Mouse (Mus musculus) layer of hippocampus, adult 2 months (tissue): Measurements from ENCODE around the gene Ppp1r3g. TPM values are rescaled to one million over a fixed set of nuclear protein-coding genes. Genes with fewer than 3 reads are reported as not detected.
"Not testable (repeated sequence)": the region's sequence is repeated elsewhere in the genome, so short reads cannot be mapped to it uniquely, and the experiment has no call there.

Experiments
- DNase-seq, 2 experiments: peaks; one replicate each; pipeline ENCODE4 v3.0.0; 2022; ENCODE audit warnings: low spot score in 2 of 2
- H3K27ac ChIP-seq: fragments of 200-600 bp; 2 replicates; pipeline ENCODE4 v1.8.1; 2022
- H3K4me3 ChIP-seq: fragments of 200-600 bp; 2 replicates; pipeline ENCODE4 v1.8.1; 2022; ENCODE audit warnings: mild to moderate bottlenecking
- CTCF ChIP-seq: fragments of 200-600 bp; conservative IDR thresholded peaks from 2 replicates; pipeline ENCODE4 v1.8.1; 2022; ENCODE audit warnings: antibody characterized with exemption, mild to moderate bottlenecking, moderate library complexity
- total RNA-seq, 2 experiments: library from RNA; stranded (reverse); gene quantifications; 2 replicates each; pipeline ENCODE4 v1.2.3; 2021

Ppp1r3g gene
- total RNA-seq, 2 experiments from 2014 or later: 10.7 to 12.5 TPM

DNA sequence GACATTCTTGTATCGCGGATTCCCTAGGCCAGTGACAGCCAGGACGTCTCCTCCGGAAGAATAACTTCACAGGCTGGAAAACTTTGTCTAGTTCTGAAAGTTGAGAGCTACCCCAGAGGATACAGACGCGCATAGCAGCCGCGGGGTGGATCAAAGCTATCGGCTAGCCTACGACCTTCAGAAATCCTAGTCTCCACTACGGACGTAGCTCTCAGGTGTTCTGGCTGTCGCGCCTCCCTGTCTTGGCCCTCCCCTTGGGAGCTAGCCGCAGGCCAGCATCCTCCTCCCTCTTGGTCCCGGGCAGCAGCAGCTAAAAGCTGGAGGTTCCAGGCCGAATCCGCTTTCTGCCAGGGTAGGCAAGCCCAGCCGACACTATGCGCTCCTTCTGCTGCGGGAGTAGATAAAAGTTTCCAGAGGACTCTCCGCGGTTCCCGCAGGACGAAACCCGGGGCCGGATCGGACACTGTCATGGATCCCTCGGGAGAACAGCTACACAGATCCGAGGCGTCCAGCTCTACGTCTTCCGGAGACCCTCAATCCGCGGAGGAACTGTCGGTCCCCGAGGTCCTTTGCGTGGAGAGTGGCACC lies 9.6 kb downstream of the Ppp1r3g start:
- peak; percentile 43 for TF ChIP-seq CTCF
- Histone ChIP-seq H3K27ac (peak overlapping the region; percentile 87), H3K4me3 (peak overlapping the region; percentile 56)
- no peak for DNase-seq

DNA sequence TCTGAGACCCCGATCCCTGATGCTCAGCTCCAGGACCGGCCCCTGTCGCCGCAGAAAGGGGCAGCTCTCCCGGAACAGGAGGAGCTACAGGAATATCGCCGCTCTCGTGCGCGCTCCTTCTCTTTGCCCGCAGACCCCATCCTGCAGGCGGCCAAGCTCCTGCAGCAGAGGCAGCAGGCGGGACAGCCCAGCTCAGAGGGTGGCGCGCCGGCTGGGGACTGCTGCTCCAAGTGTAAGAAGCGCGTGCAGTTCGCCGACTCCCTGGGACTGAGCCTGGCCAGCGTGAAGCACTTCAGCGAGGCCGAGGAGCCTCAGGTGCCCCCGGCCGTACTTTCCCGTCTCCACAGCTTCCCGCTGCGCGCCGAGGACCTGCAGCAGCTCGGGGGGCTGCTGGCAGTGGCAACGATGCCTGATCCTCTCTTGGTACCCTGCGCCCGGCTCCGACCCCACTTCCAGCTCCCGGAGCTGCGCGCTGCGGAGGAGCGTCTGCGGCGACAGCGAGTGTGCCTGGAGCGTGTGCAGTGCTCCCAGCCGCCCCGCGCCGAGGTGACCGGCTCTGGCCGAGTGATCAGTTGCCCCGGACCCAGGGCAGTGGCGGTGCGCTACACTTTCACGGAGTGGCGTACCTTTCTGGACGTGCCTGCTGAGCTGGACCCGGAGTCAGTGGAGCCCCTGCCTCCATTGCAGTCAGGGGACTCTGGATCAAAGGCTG lies 10.2 kb downstream of the Ppp1r3g start:
- H3K27ac ChIP-seq: peak overlapping the region; percentile 87
- H3K4me3 ChIP-seq: peak overlapping the region; percentile 56
- no peak for TF ChIP-seq CTCF
- DNase-seq: no peak

DNA sequence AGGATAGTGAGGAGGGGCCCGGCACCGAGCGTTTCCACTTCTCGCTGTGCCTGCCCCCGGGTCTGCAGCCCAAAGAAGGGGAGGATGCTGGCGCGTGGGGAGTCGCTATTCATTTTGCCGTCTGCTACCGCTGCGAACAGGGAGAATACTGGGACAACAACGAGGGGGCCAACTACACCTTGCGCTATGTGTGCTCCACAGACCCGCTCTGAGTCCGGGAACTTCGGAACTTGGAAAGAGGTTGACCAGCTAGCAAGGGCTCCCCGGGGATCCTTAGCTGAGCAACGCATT lies 10.7 kb downstream of the Ppp1r3g start:
- peak overlapping the region; percentile 87 for H3K27ac ChIP-seq
- no peak for TF ChIP-seq CTCF
- DNase-seq: no peak
- H3K4me3 ChIP-seq: peak overlapping the region; percentile 56

DNA sequence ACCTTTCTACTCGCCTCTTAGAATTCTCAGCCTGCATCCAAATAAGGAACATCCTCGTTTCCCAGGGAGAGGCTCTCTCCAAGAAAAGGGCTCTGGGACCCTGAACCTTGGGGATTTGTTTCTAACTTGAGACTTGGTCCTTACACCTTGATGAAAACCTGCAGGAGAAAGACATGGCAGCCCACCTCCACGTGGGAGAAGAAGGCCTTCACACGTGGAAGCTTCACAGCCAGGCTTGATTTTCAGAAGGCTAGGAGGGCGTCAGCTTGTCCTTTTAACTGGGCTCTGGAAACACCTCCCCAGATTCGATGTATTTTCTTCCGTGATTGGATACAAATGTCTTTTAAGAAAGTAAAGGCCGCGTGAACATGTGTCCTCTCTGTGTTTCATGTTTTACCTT lies 11.2 kb downstream of the Ppp1r3g start:
- peak overlapping the region; percentile 56 for H3K4me3 ChIP-seq
- TF ChIP-seq CTCF: no peak
- H3K27ac ChIP-seq: peak overlapping the region; percentile 87
- no peak for DNase-seq

- Histone ChIP-seq H3K27ac (no peak overlapping the region; the same call in 1 of the 2 replicates), H3K4me3 (no peak overlapping the region)
- no peak for TF ChIP-seq CTCF
- DNase-seq: no peak
These were observed 18.3 kb downstream of the Ppp1r3g start for GRCm38 (mm10) chr13:35976912-35977311.

DNA sequence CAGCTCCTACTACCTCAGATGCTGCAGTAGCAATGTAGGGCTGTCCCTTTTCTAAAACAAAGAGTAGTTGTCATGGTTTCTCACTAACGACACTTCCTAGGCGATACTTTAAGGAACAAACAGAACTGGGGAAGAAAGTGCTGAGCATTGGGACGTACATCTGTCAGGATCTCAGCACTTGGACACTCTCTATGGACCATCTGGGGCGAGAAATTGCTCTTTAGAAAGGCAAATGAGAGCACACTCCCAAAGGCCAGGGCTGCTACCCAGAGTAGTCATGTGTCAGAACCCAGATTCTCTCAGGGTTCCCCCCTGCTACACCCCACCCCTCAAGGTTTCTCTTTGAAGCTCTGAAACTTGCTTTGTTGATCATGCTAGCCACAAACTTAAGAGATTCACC lies 21.8 kb downstream of the Ppp1r3g start:
- H3K27ac ChIP-seq: peak overlapping the region; percentile 84
- H3K4me3 ChIP-seq: no peak overlapping the region
- no peak for TF ChIP-seq CTCF
- DNase-seq: peak in 1 of 2 experiments; percentile 34

DNA sequence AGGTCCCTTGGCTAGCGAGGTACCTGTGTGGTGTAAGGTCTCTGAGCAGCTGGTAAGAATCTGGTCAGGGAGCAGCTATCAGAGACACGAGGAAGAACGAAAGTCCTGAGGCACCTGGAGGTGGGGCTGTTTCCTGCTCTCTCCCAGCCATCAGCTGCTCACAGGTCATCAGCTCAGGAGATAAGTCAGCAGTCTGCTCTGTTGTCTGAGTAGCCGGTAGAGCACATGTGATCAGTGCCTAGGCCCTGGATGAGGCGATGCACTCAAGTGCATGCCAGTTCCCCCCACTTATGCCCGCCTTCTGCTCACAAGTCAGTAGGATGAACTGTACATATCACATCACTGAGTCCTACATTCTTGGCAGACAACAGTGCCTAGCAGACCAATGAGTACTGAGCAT lies 24.3 kb downstream of the Ppp1r3g start:
- Histone ChIP-seq H3K4me3 (no peak overlapping the region), H3K27ac (no peak overlapping the region)
- no peak for DNase-seq
- no peak for TF ChIP-seq CTCF

DNA sequence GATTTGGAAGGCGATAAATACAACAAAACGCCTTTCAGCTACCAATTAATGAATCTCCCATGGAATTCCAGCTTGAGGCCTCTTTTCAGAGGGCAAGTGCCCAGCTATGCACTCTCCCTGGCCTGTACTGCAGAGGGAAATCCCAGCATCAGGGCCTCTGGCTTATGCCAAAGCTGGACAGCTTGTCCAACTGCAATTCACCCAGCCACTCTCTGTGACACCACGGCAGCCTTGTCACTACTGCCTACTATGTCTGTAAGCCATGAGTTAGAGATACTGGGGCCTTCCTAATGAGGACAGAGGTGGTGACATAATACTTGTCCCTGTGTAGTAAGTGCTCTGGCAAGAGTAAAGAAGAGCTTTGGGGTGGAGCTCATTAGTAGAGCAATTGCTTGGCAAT lies 30.7 kb downstream of the Ppp1r3g start:
- Histone ChIP-seq H3K27ac (peak overlapping the region; percentile 55; the same call in 1 of the 2 replicates), H3K4me3 (no peak overlapping the region)
- no peak for DNase-seq
- no peak for TF ChIP-seq CTCF

GRCm38 (mm10) chr13:35991185-35991584 lies 32.5 kb downstream of the Ppp1r3g start:
- H3K4me3 ChIP-seq, DNase-seq, H3K27ac ChIP-seq: not testable (repeated sequence)

DNA sequence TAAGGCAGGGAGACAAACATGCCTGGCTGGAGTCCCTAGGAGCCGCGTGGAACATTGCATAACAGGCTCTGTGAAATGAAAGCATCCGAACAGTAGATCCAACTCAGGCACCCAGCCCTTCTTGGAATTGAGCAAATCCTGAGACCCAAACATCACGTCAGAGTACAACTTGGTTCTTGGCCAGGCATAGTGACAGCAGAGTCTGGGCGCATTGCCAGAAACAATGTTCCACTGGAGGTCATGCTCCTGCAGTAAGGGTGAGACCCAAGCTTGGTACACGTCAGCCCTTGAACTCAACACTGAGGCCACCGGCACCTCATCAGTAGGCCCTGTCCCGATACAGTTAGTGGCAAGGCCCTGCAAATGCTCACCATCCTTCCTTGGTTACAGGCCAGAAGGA lies 35.4 kb downstream of the Ppp1r3g start:
- no peak for TF ChIP-seq CTCF
- H3K27ac ChIP-seq: peak overlapping the region; percentile 79
- no peak overlapping the region for H3K4me3 ChIP-seq
- peak; percentile 40 to 61 for DNase-seq

- H3K27ac ChIP-seq: peak overlapping the region; percentile 49; the same call in 1 of the 2 replicates
- DNase-seq: no peak
- H3K4me3 ChIP-seq: no peak overlapping the region
- no peak for TF ChIP-seq CTCF
These were observed 36.6 kb downstream of the Ppp1r3g start for GRCm38 (mm10) chr13:35995231-35995630.

DNA sequence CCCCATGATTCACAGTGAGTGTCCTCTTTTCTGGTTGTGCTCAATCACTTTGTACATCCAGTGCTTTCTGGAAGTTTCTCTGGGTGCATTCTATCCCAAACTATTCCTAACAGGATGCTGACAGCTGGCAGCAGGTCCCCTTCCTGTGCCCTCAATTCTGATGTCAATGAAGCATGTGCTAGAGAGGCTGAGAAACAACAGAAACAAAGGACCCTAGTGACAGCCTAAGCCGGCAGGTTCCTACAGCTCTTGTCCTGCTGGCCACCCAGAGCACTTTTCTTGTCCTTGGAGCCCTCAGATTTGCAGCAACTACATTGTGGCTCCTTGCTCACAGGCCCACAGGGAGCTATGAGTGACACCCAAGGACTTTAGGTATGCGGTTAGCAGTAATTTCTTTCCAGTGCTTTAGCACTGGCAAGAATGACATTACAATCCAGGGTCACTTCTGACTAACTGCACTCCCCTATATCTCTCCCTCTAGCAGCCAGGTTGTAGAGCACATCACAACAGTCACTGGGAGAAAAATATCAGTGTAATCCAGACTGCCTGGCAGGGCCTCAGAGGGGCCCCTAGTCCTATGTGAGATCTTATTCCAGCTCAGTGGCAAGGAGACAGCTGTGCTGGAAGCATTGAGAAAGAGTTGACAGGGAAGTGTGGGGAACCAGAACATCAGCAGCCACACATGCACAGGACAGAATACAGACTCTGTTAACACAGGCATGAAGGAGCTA lies 37.2 kb downstream of the Ppp1r3g start:
- Histone ChIP-seq H3K27ac (peak overlapping the region; percentile 49; the same call in 1 of the 2 replicates), H3K4me3 (no peak overlapping the region)
- no peak for DNase-seq
- no peak for TF ChIP-seq CTCF

DNA sequence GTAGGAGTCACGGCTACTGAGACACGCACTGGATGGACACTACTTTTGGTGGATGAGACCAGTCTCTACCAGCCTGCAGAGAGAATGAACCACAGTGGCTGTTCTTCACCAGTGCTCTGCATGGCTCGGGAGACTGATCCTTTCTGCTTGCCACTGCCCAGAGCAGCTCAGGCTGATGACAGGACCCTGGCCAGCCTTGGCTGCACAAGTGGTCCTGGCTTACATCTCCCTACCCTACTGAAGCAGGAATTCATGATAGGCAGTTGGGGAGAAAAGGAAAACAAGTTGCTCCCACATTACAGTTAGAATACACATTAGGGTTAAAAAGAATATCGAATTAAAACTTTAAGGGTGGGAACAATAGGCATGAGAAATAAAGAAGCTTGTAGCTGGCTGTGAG lies 39.0 kb downstream of the Ppp1r3g start:
- no peak for TF ChIP-seq CTCF
- Histone ChIP-seq H3K27ac (no peak overlapping the region), H3K4me3 (no peak overlapping the region)
- DNase-seq: no peak
